Mouse (Mus musculus) liver, postnatal 0 days (tissue): ENCODE measurements around the gene Krt84. TPM values are rescaled to one million over a fixed set of nuclear protein-coding genes. Genes with fewer than 3 reads are reported as not detected.

ENCODE experiments used
- ATAC-seq: fragments of 200-750 bp; cut with Nextera tagmentation; 2 replicates; pipeline ENCODE4 v1.8.0; 2017; ENCODE audit warnings: mild to moderate bottlenecking, moderate library complexity
- DNase-seq: peaks from one replicate; pipeline ENCODE4 v3.0.0-alpha.2; 2016
- H3K27ac ChIP-seq: fragments of 300-500 bp; sonication (generic); 2 replicates; pipeline ENCODE4 v1.5.1; 2014; ENCODE audit warnings: antibody characterized with exemption, moderate library complexity, mild to moderate bottlenecking, low read depth
- H3K27me3 ChIP-seq: fragments of 300-500 bp; sonication (generic); 2 replicates; pipeline ENCODE4 v1.6.1; 2014; ENCODE audit warnings: low read length, control low read depth, mixed read lengths; ENCODE audit not compliant: insufficient read depth
- H3K36me3 ChIP-seq: fragments of 300-500 bp; sonication (generic); replicated peaks from 2 replicates; pipeline ENCODE4 v1.6.1; 2014; ENCODE audit warnings: mild to moderate bottlenecking, control low read depth, low read length, moderate library complexity, mixed read lengths; ENCODE audit not compliant: insufficient read depth
- H3K4me1 ChIP-seq: fragments of 300-500 bp; sonication (generic); 2 replicates; pipeline ENCODE4 v1.6.1; 2014; ENCODE audit warnings: antibody characterized with exemption, mild to moderate bottlenecking, control low read depth; ENCODE audit not compliant: insufficient read depth
- H3K4me2 ChIP-seq: fragments of 300-500 bp; sonication (generic); 2 replicates; pipeline ENCODE4 v1.6.1; 2014; ENCODE audit warnings: low read depth, mild to moderate bottlenecking, low read length, moderate library complexity, mixed read lengths
- H3K4me3 ChIP-seq: fragments of 300-500 bp; sonication (generic); 2 replicates; pipeline ENCODE4 v1.5.1; 2014; ENCODE audit warnings: low read depth, low read length
- H3K9ac ChIP-seq: fragments of 300-500 bp; sonication (generic); replicated peaks from 2 replicates; pipeline ENCODE4 v1.6.1; 2014; ENCODE audit warnings: mild to moderate bottlenecking, moderate library complexity
- H3K9me3 ChIP-seq: fragments of 300-500 bp; sonication (generic); 2 replicates; pipeline ENCODE4 v1.6.1; 2016; ENCODE audit warnings: mild to moderate bottlenecking, control low read depth, low read length, mixed read lengths
- CTCF ChIP-seq: sonication (generic); IDR thresholded peaks from 2 replicates; pipeline ENCODE4 v1.5.1; 2016; ENCODE audit warnings: antibody characterized with exemption, low read depth
- EP300 ChIP-seq: IDR thresholded peaks from 2 replicates; pipeline ENCODE4 v1.6.1; 2016; ENCODE audit warnings: antibody characterized with exemption, low read depth, mild to moderate bottlenecking
- WGBS: fragments of 180-500 bp; shearing (Covaris S2); extraction: QIAGEN DNeasy Blood & Tissue Kit; methylation state at CpG from one replicate; pipeline ENCODE4 v1.1.7; 2014; ENCODE audit not compliant: insufficient replicate concordance; 5-methylcytosine and 5-hydroxymethylcytosine counted together
- polyA plus RNA-seq: library from polyadenylated mRNA; unstranded; fragments of >200 nt; fragmentation: Nextera tagmentation; extraction: Ambion mirVana; gene quantifications from 2 replicates; pipeline ENCODE4 v1.2.1, GENCODE M21; 2015

Krt84 gene
- polyA plus RNA-seq, 1 experiment from 2014 or later: not detected

DNA sequence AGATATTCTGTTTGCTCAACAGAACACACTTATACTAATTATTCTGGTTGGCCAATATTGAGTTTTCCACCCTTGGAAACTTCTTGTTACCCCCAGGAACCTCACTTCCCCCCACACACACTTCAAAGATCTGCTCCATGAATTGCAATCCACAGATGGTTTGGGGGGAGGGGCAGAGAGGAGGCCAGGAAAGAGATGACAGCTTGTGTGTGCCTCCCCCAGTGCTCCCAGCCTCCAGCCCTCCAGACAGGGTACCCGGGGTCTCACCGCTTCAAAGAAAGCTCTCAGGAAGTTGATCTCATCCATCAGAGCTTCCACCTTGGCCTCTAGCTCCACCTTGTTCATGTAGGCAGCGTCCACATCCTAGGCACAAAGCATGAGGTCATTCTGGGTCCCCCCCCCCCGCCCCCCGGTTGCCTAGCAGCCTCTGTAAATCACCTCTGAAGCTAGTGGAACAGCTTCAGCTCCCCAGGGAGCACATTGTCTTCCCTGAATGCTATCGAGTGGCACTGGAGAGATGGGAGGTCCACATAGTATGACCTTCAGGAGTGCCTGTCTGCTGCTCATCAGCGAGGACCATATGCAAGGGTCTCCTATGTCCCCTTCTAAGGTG, 25.5 kb upstream of the Krt84 start:
- no peaks in the 10 kb centered on the region for H3K27me3 ChIP-seq
- TF ChIP-seq EP300 (no peak), CTCF (no peak)
- 11% methylated on average over 7 of the region's 7 CpGs for WGBS
- no peak for ATAC-seq
- no peak overlapping the region for H3K4me3 ChIP-seq
- no peak overlapping the region for H3K4me2 ChIP-seq
- no peaks in the 10 kb centered on the region for H3K9me3 ChIP-seq
- H3K4me1 ChIP-seq: no peaks in the 10 kb centered on the region
- no peak for DNase-seq
- no peak overlapping the region for H3K27ac ChIP-seq
- H3K36me3 ChIP-seq: no peaks in the 10 kb centered on the region
- no peak overlapping the region for H3K9ac ChIP-seq

DNA sequence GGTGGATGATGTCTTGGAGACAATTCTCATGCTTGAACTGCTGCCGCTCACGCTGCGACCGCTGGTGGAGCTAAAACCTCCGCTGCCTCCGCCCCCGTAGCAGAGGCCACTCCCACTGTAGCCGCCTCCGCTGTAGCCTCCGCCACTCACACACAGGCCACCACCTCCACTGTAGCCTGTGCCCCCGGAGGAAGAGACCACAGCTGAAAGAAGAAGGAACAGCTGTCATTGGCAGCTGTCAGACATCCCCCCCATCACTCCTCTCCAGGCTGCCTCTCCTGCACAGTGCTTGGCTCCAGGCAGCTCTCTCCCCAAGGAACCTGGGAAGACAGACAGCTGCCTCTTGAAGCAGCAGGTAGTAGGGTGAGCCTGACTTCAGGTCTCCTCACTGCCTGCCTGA, 20.5 kb upstream of the Krt84 start:
- H3K27me3 ChIP-seq: 0 out of 2 replicates have a peak, but pooled peaks cover 10% of the 10 kb centered on the region
- DNase-seq: peak; percentile 30
- no peak overlapping the region for H3K4me2 ChIP-seq
- H3K9me3 ChIP-seq: no peaks in the 10 kb centered on the region
- 0% methylated on average over 11 of the region's 11 CpGs for WGBS
- H3K36me3 ChIP-seq: no peaks in the 10 kb centered on the region
- H3K4me1 ChIP-seq: no peaks in the 10 kb centered on the region
- no peak overlapping the region for H3K4me3 ChIP-seq
- ATAC-seq: no peak
- no peak for TF ChIP-seq EP300
- no peak for TF ChIP-seq CTCF
- no peak overlapping the region for H3K9ac ChIP-seq
- H3K27ac ChIP-seq: no peak overlapping the region

DNA sequence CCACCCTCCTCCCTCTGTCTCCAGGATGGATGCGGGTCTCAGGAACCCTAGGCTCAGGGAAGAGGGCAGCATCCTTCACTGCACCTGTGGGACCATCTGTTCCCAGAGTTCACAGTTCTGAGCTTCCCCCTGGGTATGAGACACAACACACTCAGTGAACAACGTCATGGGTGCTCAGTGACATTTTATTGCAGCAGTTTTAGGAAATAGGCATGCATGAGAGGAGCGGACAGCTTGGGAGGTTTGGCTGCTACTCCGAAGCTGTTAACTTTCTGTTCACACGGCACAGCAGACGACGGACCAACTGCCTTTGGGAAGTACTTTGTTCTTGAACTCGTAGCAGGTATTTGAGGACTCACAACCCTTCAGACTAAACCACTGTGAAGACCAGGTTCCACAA, 19.6 kb upstream of the Krt84 start:
- no peak overlapping the region for H3K9ac ChIP-seq
- no peak overlapping the region for H3K4me3 ChIP-seq
- H3K9me3 ChIP-seq: no peaks in the 10 kb centered on the region
- no peak overlapping the region for H3K27ac ChIP-seq
- no peaks in the 10 kb centered on the region for H3K4me1 ChIP-seq
- TF ChIP-seq CTCF (no peak), EP300 (no peak)
- ATAC-seq (no peak), DNase-seq (no peak)
- H3K4me2 ChIP-seq: no peak overlapping the region
- H3K36me3 ChIP-seq: no peaks in the 10 kb centered on the region
- 0 out of 2 replicates have a peak, but pooled peaks cover 10% of the 10 kb centered on the region for H3K27me3 ChIP-seq
- WGBS: 68% methylated on average over 8 of the region's 8 CpGs

DNA sequence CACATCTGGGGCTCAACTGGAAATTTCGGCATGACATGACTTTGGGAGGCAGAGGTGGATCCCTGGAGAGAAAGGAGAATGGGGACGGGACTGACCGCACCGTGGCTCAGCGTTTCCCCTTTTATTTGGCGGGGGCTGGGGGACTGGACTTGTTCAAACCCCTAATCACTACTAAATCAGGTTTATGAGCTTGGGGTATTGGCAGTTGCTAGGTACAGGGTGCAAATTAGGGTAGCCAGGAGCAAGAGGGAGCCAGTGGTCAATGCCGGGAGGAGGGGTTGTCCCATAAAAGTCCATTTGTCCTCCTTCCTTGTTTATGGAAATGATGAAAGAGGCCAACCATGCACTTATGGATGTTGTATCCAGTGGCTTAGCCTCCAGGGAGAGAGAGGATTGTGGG, 17.9 kb upstream of the Krt84 start, which contains the start of gene Krt82:
Gene Krt82 (minus strand): TSS at position 101 of the 400 bp plus-strand sequence.
- H3K27ac ChIP-seq: no peak within 1 kb of the TSS
- H3K27me3 ChIP-seq: 0 out of 2 replicates have a peak, but pooled peaks cover 10% of the 10 kb centered on the region
- ATAC-seq: no peak
- H3K36me3 ChIP-seq: no peaks in the 10 kb centered on the region
- no peak within 1 kb of the TSS for H3K4me3 ChIP-seq
- TF ChIP-seq EP300 (no peak), CTCF (no peak)
- H3K9me3 ChIP-seq: no peaks in the 10 kb centered on the region
- H3K4me2 ChIP-seq: no peak within 1 kb of the TSS
- H3K9ac ChIP-seq: no peak within 1 kb of the TSS
- 86% methylated on average over 7 of the region's 7 CpGs for WGBS
- no peaks in the 10 kb centered on the region for H3K4me1 ChIP-seq
- DNase-seq: no peak

DNA sequence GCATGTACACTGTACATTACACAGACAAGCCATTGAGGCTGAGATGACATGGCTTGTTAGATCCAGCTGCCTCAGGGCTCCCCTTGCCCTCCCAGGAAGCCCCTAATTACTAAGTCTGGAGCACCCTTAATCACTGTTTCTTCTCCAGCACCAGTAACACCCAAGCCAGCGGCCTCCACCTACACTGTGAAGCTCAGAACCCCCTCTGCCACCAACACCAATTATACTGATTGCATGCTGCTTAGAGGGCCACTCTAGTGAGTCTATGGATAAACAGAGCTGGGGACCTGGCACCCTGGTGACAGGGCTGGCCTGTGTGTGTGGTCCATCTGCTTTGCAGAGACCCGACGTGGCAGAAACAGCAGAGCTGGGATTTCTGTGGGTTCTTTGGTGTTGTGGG, 11.9 kb upstream of the Krt84 start:
- DNase-seq: no peak
- Histone ChIP-seq H3K9me3 (no peaks in the 10 kb centered on the region), H3K4me1 (no peaks in the 10 kb centered on the region), H3K9ac (no peak overlapping the region), H3K27me3 (no peaks in the 10 kb centered on the region), H3K4me2 (no peak overlapping the region), H3K4me3 (no peak overlapping the region), H3K27ac (no peak overlapping the region), H3K36me3 (no peaks in the 10 kb centered on the region)
- WGBS: 52% methylated on average over 3 of the region's 3 CpGs
- no peak for TF ChIP-seq EP300
- no peak for TF ChIP-seq CTCF
- ATAC-seq: no peak

DNA sequence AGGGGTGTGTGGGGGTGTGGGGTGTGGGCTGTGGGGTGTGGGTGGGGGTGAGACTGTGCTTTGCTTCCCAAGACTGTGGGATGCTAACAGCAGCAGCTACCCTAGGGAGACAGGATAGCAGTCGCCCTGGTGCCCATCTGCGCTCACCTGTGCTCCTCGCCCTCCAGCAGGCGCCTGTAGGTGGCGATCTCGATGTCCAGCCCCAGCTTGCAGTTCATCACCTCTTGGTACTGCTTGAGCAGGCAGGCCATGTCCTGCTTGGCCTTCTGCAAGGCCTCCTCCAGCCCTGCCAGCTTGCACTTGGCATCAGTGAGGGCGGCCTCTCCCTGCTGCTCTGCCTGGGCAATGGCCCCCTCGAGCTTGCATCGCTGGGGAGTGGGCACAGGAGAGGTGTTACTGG, 9.9 kb upstream of the Krt84 start:
- Histone ChIP-seq H3K27ac (no peak overlapping the region), H3K9ac (no peak overlapping the region), H3K4me3 (no peak overlapping the region), H3K4me1 (no peaks in the 10 kb centered on the region), H3K27me3 (no peaks in the 10 kb centered on the region), H3K36me3 (no peaks in the 10 kb centered on the region), H3K9me3 (no peaks in the 10 kb centered on the region), H3K4me2 (no peak overlapping the region)
- ATAC-seq: no peak
- TF ChIP-seq EP300: no peak
- peak; percentile 12; the same call in 1 of the 2 replicates for TF ChIP-seq CTCF
- no peak for DNase-seq
- WGBS: 53% methylated on average over 9 of the region's 9 CpGs

DNA sequence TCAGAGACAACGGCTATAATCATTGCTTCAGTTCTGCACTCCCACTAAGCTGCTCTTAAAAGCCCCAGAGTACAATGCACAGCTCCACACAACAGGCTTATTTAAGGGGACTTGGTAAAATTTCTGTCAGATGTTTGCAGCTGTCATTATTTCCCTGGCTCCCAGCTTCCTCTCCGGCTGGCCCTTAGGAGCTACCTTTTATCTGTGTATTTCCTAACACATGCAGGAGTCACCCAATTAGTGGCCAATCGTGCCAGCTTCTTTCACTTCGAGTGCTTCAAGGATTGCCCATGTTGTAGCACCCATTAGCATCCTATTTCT, 5.9 kb upstream of the Krt84 start:
- TF ChIP-seq EP300 (no peak), CTCF (no peak)
- ATAC-seq: no peak
- no peak for DNase-seq
- Histone ChIP-seq H3K9ac (no peak overlapping the region), H3K4me1 (no peaks in the 10 kb centered on the region), H3K36me3 (no peaks in the 10 kb centered on the region), H3K27me3 (no peaks in the 10 kb centered on the region), H3K4me2 (no peak overlapping the region), H3K4me3 (no peak overlapping the region), H3K27ac (no peak overlapping the region), H3K9me3 (no peaks in the 10 kb centered on the region)
- 58% methylated on average over 4 of the region's 4 CpGs for WGBS
